Mouse (Mus musculus) E14TG2a.4 (cell line): ENCODE measurements around the gene Fbn1.

Experiments
- H3K27me3 ChIP-seq: 2 replicates; pipeline ENCODE4 v1.6.1; 2014; ENCODE audit warnings: low read length, control low read depth; ENCODE audit not compliant: insufficient read depth
- H3K36me3 ChIP-seq: 2 replicates; pipeline ENCODE4 v1.6.1; 2014; ENCODE audit warnings: low read length, control low read depth; ENCODE audit not compliant: insufficient read depth
- H3K4me1 ChIP-seq: replicated peaks from 2 replicates; pipeline ENCODE4 v1.6.1; 2014; ENCODE audit warnings: low read depth, low read length, control low read depth
- H3K4me3 ChIP-seq: replicated peaks from 2 replicates; pipeline ENCODE4 v1.5.1; 2014; ENCODE audit warnings: mild to moderate bottlenecking, low read length
- H3K9me3 ChIP-seq: 2 replicates; pipeline ENCODE4 v1.6.1; 2014; ENCODE audit warnings: low read length, control low read depth
- CTCF ChIP-seq: conservative IDR thresholded peaks from 2 replicates; pipeline ENCODE4 v1.5.1; 2014; ENCODE audit warnings: low read length
- NANOG ChIP-seq: IDR thresholded peaks from 2 replicates; pipeline ENCODE4 v1.6.1; 2014; ENCODE audit warnings: borderline replicate concordance, low read length, mixed read lengths
- POU5F1 ChIP-seq: IDR thresholded peaks from 2 replicates; pipeline ENCODE4 v1.6.1; 2014; ENCODE audit warnings: low read length, borderline replicate concordance

Gene Fbn1

GRCm38 (mm10) chr2:125315203-125315602, 192.6 kb downstream of the Fbn1 start:
- Histone ChIP-seq H3K9me3 (peaks cover 8% of the 10 kb centered on the region; the same call in 1 of the 2 replicates), H3K36me3 (no peaks in the 10 kb centered on the region), H3K27me3 (no peaks in the 10 kb centered on the region), H3K4me3 (no peak overlapping the region), H3K4me1 (no peaks in the 10 kb centered on the region)
- no peak for TF ChIP-seq POU5F1
- TF ChIP-seq CTCF, result no peak
- no peak for TF ChIP-seq NANOG

- no peaks in the 10 kb centered on the region for H3K4me1 ChIP-seq
- no peaks in the 10 kb centered on the region for H3K27me3 ChIP-seq
- no peak for TF ChIP-seq POU5F1
- TF ChIP-seq CTCF, result no peak
- TF ChIP-seq NANOG, result no peak
- H3K4me3 ChIP-seq, result no peak overlapping the region
- peaks cover 8% of the 10 kb centered on the region; the same call in 1 of the 2 replicates for H3K9me3 ChIP-seq
- H3K36me3 ChIP-seq, result no peaks in the 10 kb centered on the region
These were observed 193.4 kb downstream of the Fbn1 start for GRCm38 (mm10) chr2:125314169-125314925.

GRCm38 (mm10) chr2:125309710-125310109, 198.1 kb downstream of the Fbn1 start:
- Histone ChIP-seq H3K27me3 (no peaks in the 10 kb centered on the region), H3K4me3 (no peak overlapping the region), H3K9me3 (no peaks in the 10 kb centered on the region), H3K4me1 (no peaks in the 10 kb centered on the region), H3K36me3 (no peaks in the 10 kb centered on the region)
- TF ChIP-seq NANOG (no peak), POU5F1 (no peak), CTCF (no peak)

- Histone ChIP-seq H3K9me3 (no peaks in the 10 kb centered on the region), H3K4me3 (no peak overlapping the region), H3K4me1 (peaks cover 12% of the 10 kb centered on the region), H3K27me3 (no peaks in the 10 kb centered on the region), H3K36me3 (no peaks in the 10 kb centered on the region)
- no peak for TF ChIP-seq POU5F1
- no peak for TF ChIP-seq NANOG
- TF ChIP-seq CTCF, result no peak
These were observed 202.1 kb downstream of the Fbn1 start for GRCm38 (mm10) chr2:125305671-125306070.

- no peaks in the 10 kb centered on the region for H3K9me3 ChIP-seq
- no peaks in the 10 kb centered on the region for H3K36me3 ChIP-seq
- peaks cover 12% of the 10 kb centered on the region for H3K4me1 ChIP-seq
- TF ChIP-seq NANOG (no peak), CTCF (no peak), POU5F1 (no peak)
- no peak overlapping the region for H3K4me3 ChIP-seq
- H3K27me3 ChIP-seq, result no peaks in the 10 kb centered on the region
These were observed 203.0 kb downstream of the Fbn1 start for GRCm38 (mm10) chr2:125304746-125305145.

GRCm38 (mm10) chr2:125303764-125304384, 203.9 kb downstream of the Fbn1 start:
- H3K27me3 ChIP-seq, result no peaks in the 10 kb centered on the region
- H3K9me3 ChIP-seq, result no peaks in the 10 kb centered on the region
- no peak overlapping the region for H3K4me3 ChIP-seq
- TF ChIP-seq CTCF, result peak; percentile 22; the same call in 1 of the 2 replicates
- no peak for TF ChIP-seq NANOG
- no peaks in the 10 kb centered on the region for H3K36me3 ChIP-seq
- peaks cover 12% of the 10 kb centered on the region for H3K4me1 ChIP-seq

- Histone ChIP-seq H3K36me3 (no peaks in the 10 kb centered on the region), H3K9me3 (peaks cover 1% of the 10 kb centered on the region), H3K4me1 (peaks cover 12% of the 10 kb centered on the region), H3K27me3 (no peaks in the 10 kb centered on the region), H3K4me3 (no peak overlapping the region)
- TF ChIP-seq CTCF (no peak), POU5F1 (no peak), NANOG (no peak)
These were observed 205.2 kb downstream of the Fbn1 start for GRCm38 (mm10) chr2:125302625-125302924.

GRCm38 (mm10) chr2:125301877-125302624, 205.7 kb downstream of the Fbn1 start:
- TF ChIP-seq POU5F1, result no peak
- TF ChIP-seq CTCF, result no peak
- no peak for TF ChIP-seq NANOG
- H3K27me3 ChIP-seq, result no peaks in the 10 kb centered on the region
- no peaks in the 10 kb centered on the region for H3K36me3 ChIP-seq
- peaks cover 6% of the 10 kb centered on the region for H3K9me3 ChIP-seq
- H3K4me3 ChIP-seq, result no peak overlapping the region
- peaks cover 12% of the 10 kb centered on the region for H3K4me1 ChIP-seq
